Mouse (Mus musculus): Measurements from ENCODE around the gene Gm20532. TPM values are rescaled to one million over a fixed set of nuclear protein-coding genes. Genes with fewer than 3 reads are reported as not detected.

The Gm20532 gene
- polyA plus RNA-seq, 1 experiment, result not detected

DNA sequence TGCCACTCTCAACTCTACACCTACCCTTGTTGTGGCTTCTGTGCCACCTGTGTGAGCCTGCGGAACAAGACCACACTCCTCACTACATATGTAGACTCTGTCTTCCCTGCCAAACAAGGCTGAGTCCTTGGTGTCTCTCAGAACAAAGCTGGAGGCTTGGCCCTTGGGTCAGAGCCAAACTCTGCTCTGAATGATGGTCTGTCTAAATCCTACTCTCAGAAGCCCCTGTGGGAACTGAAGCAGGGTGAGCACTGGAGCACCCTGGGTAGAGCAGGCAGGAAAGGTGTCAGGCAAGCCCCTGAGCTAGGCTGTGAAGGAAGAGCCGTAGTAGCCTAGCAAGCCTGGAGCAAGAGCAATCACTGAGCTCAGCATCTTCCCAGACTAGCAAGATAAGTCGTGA is 36.2 kb upstream of the Gm20532 start:
- Histone ChIP-seq H3K4me3 (replicated peaks) (no peak overlapping the region), H3K9me3 (ENCODE audit: control insufficient read depth, low read length) (no peaks in the 10 kb centered on the region), H3K4me1 (ENCODE audit: control insufficient read depth) (no peaks in the 10 kb centered on the region; the same call in 1 of the 2 replicates), H3K27me3 (ENCODE audit: control insufficient read depth) (no peaks in the 10 kb centered on the region), H3K36me3 (ENCODE audit: control insufficient read depth) (no peaks in the 10 kb centered on the region)
- TF ChIP-seq GATA1 (IDR thresholded peaks at IDR 0.05; ENCODE audit: low read length) (no peak), TAL1 (IDR thresholded peaks at IDR 0.05; ENCODE audit: low read length) (no peak)

DNA sequence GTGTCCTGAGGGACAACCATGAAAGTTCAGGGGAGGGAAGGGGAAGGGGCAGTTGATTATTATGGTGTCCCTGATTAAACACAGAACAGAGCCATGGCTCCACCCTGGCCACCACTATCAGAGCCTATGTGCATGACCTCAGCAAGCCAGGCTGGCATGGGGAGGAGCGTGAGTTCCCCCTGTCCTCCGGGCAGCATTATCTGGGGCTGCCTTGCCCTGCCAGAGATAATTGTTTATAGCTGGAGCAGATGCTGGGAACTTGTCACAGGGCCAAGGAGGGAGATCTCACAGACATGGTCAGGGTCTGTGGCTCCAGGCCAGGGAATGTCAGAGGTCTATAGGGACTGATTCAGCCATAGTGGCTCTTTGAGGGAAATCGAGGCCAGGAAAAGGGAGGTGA is 35.7 kb upstream of the Gm20532 start:
- TF ChIP-seq TAL1 (IDR thresholded peaks at IDR 0.05; ENCODE audit: low read length) (no peak), GATA1 (IDR thresholded peaks at IDR 0.05; ENCODE audit: low read length) (no peak)
- Histone ChIP-seq H3K4me1 (ENCODE audit: control insufficient read depth) (no peaks in the 10 kb centered on the region; the same call in 1 of the 2 replicates), H3K36me3 (ENCODE audit: control insufficient read depth) (no peaks in the 10 kb centered on the region), H3K9me3 (ENCODE audit: control insufficient read depth, low read length) (no peaks in the 10 kb centered on the region), H3K4me3 (replicated peaks) (no peak overlapping the region), H3K27me3 (ENCODE audit: control insufficient read depth) (no peaks in the 10 kb centered on the region)

DNA sequence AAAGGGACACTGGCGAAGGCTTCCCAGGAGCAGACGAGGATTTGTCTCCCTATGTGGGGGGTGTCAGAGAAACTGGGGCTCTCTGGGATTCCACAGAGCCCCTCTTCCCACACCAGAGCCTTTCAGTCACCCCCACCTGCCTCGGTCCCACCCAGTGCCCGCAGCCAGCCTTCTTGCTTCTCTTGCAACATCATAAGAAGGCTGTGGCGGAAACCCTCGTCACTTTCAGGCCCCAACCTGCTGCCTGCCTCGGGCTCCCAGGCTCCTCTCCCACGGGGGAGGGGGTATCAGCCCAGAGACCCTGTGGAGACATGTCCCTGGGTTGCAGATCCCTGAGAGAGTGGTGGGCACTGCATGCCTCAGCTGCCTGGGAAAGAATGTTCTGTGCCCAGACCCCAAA is 35.0 kb upstream of the Gm20532 start:
- Histone ChIP-seq H3K27me3 (ENCODE audit: control insufficient read depth) (no peaks in the 10 kb centered on the region), H3K4me3 (replicated peaks) (no peak overlapping the region), H3K4me1 (ENCODE audit: control insufficient read depth) (no peaks in the 10 kb centered on the region; the same call in 1 of the 2 replicates), H3K9me3 (ENCODE audit: control insufficient read depth, low read length) (no peaks in the 10 kb centered on the region), H3K36me3 (ENCODE audit: control insufficient read depth) (no peaks in the 10 kb centered on the region)
- TF ChIP-seq GATA1 (IDR thresholded peaks at IDR 0.05; ENCODE audit: low read length) (no peak), TAL1 (IDR thresholded peaks at IDR 0.05; ENCODE audit: low read length) (no peak)

DNA sequence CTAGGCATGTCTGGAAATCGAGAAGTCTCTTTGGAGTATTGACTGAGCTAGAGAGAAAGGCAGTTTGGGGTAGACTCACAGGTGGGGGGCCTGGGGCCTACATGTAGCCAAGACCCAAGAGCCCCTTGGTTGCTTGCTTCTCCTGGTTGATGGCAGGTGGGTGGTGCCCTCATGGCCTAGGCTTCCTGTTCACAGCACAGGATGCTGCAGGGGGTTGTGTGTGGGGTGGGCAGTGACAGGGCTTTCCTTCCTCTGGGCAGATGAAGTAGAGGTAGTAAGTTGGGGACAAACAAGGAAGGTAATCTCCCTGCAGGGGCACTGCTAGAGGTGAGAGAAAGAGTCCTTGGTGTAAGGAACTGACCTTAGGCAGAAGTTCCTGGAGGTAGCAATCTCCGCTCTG is 34.4 kb upstream of the Gm20532 start:
- Histone ChIP-seq H3K4me3 (replicated peaks) (no peak overlapping the region), H3K27me3 (ENCODE audit: control insufficient read depth) (no peaks in the 10 kb centered on the region), H3K9me3 (ENCODE audit: control insufficient read depth, low read length) (no peaks in the 10 kb centered on the region), H3K36me3 (ENCODE audit: control insufficient read depth) (no peaks in the 10 kb centered on the region), H3K4me1 (ENCODE audit: control insufficient read depth) (no peaks in the 10 kb centered on the region; the same call in 1 of the 2 replicates)
- TF ChIP-seq GATA1 (IDR thresholded peaks at IDR 0.05; ENCODE audit: low read length) (no peak), TAL1 (IDR thresholded peaks at IDR 0.05; ENCODE audit: low read length) (no peak)

DNA sequence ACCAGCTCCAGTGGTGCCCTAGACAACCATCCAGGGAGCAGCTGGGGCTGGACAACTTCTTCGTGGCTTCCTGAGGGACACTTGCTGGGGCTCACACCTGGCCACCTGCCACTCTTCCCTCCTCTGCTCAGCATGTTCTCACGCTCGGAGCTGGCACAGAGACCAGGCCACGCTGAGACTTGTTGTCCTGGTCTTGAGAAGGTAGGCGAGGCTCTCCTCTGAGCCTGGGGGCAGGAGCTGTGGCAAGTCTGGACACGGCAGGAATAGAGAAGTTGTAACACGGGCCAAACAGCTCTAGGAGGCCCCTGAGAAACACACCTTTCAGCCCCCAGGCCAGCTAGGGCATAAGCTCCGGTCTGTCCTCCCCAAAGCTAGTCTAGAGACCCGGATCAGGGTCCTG is 32.5 kb upstream of the Gm20532 start:
- Histone ChIP-seq H3K27me3 (ENCODE audit: control insufficient read depth) (no peaks in the 10 kb centered on the region), H3K4me3 (replicated peaks) (no peak overlapping the region), H3K4me1 (ENCODE audit: control insufficient read depth) (no peaks in the 10 kb centered on the region; the same call in 1 of the 2 replicates), H3K9me3 (ENCODE audit: control insufficient read depth, low read length) (no peaks in the 10 kb centered on the region), H3K36me3 (ENCODE audit: control insufficient read depth) (no peaks in the 10 kb centered on the region)
- TF ChIP-seq TAL1 (IDR thresholded peaks at IDR 0.05; ENCODE audit: low read length), result no peak

DNA sequence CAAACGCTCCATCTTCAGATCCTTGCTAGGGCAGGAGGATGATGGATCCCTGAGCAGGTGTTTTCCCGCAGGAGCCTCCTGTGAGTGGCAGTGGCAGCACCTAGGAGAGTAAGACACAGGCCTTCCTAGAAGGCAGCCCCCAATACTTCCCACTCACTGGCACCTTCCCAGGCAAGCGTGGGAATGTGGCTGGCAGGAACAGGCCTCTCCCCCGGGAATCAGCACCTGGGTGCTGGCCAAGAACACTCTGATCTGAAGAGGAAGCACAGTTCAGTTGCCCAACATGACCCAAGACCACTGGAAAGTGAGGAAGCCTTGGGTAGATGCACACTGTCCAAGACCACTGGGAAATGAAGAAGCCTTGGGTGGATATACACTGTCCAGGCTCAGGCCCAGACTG is 31.4 kb upstream of the Gm20532 start:
- Histone ChIP-seq H3K4me3 (replicated peaks) (no peak overlapping the region), H3K4me1 (ENCODE audit: control insufficient read depth) (no peaks in the 10 kb centered on the region; the same call in 1 of the 2 replicates), H3K27me3 (ENCODE audit: control insufficient read depth) (no peaks in the 10 kb centered on the region), H3K36me3 (ENCODE audit: control insufficient read depth) (no peaks in the 10 kb centered on the region), H3K9me3 (ENCODE audit: control insufficient read depth, low read length) (no peaks in the 10 kb centered on the region)
- no peak for TF ChIP-seq TAL1 (IDR thresholded peaks at IDR 0.05; ENCODE audit: low read length)
- no peak for TF ChIP-seq GATA1 (IDR thresholded peaks at IDR 0.05; ENCODE audit: low read length)

DNA sequence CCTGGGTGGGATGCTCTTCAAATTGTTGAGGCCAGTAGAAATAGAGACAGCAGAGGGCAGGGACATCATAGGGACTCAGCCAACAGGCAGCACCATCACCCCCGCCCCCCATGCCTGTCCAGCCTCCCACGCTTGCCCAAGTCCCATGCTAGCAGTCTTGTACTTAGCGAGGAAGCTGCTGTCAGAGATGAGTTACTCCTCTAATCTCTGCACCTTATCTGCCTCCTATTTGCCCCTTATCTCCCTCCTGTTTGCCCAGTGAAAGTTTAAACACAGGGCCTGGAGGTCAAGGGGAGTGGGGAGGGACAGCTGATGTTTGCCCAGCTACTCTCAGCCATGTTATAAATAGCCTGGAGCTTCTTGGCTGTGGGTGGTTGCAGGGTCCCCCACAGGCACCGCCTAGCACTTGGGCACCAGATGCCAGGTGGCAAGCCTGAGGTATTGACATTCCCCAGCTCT is 29.9 kb upstream of the Gm20532 start:
- no peaks in the 10 kb centered on the region; the same call in 1 of the 2 replicates for H3K4me1 ChIP-seq (ENCODE audit: control insufficient read depth)
- no peaks in the 10 kb centered on the region for H3K36me3 ChIP-seq (ENCODE audit: control insufficient read depth)
- H3K9me3 ChIP-seq (ENCODE audit: control insufficient read depth, low read length), result no peaks in the 10 kb centered on the region
- TF ChIP-seq TAL1 (IDR thresholded peaks at IDR 0.05; ENCODE audit: low read length), result no peak
- TF ChIP-seq GATA1 (IDR thresholded peaks at IDR 0.05; ENCODE audit: low read length), result no peak
- H3K4me3 ChIP-seq (replicated peaks), result no peak overlapping the region
- H3K27me3 ChIP-seq (ENCODE audit: control insufficient read depth), result no peaks in the 10 kb centered on the region

DNA sequence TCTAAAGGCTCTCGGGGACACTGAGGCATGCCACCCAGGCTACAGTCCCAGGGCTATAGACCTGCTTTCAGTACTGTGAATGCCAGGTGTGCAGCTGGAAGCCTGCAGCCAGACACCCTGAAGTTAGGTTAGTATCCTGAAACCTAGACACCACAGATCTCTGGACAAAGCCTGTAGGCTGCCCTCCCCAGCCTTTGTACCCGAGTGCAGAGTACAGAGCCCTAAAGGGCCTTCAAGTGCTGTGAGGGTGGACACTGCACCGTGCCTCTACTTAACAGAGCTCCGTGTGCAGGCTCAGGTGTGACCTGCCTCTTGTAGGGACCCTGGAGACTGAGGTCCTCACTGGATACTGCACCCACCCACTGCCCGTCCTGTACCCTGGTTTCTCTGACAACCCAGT is 25.9 kb upstream of the Gm20532 start:
- Histone ChIP-seq H3K4me3 (replicated peaks) (no peak overlapping the region), H3K9me3 (ENCODE audit: control insufficient read depth, low read length) (no peaks in the 10 kb centered on the region), H3K27me3 (ENCODE audit: control insufficient read depth) (no peaks in the 10 kb centered on the region), H3K4me1 (ENCODE audit: control insufficient read depth) (no peaks in the 10 kb centered on the region), H3K36me3 (ENCODE audit: control insufficient read depth) (no peaks in the 10 kb centered on the region)
- TF ChIP-seq TAL1 (IDR thresholded peaks at IDR 0.05; ENCODE audit: low read length) (no peak), GATA1 (IDR thresholded peaks at IDR 0.05; ENCODE audit: low read length) (no peak)

DNA sequence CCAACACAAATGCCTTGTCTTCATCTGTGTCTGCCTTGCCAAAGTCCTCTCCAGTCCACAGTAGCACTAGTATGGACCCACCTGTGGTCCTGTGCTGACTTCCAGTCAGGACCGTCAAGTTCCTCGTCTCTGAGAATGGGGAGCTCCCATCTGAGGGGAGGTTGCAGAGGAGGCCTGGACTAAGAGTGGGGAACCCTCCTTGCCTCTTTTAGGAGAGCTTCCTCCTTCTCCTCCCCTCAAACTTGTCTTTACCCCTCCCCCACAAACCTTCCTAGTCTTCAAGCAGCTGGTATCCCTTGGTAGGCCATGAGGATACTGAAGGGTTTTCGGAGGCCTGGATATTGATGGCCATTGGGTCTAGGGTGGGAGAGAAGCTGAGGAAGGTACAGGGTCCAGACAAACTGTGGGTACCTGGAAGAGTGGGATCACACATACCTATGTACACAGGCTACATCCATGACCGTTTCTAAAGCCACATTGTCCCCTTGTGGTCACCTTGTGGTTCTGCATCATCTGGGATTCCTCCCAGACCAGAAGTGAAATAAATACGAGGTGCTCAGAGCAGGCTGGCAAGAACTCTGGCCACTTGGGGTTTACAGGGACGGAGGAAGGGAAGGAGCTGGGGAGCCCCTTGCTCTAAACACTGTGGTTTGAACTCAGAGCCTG is 25.0 kb upstream of the Gm20532 start:
- Histone ChIP-seq H3K9me3 (ENCODE audit: control insufficient read depth, low read length) (no peaks in the 10 kb centered on the region), H3K4me3 (replicated peaks) (no peak overlapping the region), H3K4me1 (ENCODE audit: control insufficient read depth) (no peaks in the 10 kb centered on the region), H3K36me3 (ENCODE audit: control insufficient read depth) (no peaks in the 10 kb centered on the region), H3K27me3 (ENCODE audit: control insufficient read depth) (no peaks in the 10 kb centered on the region)
- TF ChIP-seq TAL1 (IDR thresholded peaks at IDR 0.05; ENCODE audit: low read length) (no peak), GATA1 (IDR thresholded peaks at IDR 0.05; ENCODE audit: low read length) (no peak)

DNA sequence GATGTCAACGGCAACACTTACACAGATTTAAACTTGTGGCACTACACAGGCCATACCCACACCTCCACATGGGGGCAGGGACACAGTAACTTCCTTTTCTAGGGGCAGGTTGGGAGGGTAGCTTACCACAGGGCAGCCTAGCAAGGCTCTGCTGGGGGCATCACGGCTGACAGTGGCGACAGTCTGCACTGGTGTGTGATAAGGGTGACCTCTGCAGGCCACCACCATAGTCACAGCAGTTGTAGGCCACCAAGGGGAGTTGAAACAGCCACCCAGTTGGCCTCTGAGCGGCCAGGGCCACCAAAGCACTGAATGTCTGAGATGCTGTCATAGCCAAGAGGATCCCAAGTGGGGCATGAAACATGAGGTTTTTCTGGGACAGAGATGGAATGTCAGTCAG is 20.2 kb upstream of the Gm20532 start:
- Histone ChIP-seq H3K9me3 (ENCODE audit: control insufficient read depth, low read length) (no peaks in the 10 kb centered on the region), H3K4me1 (ENCODE audit: control insufficient read depth) (peaks cover 4% of the 10 kb centered on the region; the same call in 1 of the 2 replicates), H3K4me3 (replicated peaks) (no peak overlapping the region), H3K27me3 (ENCODE audit: control insufficient read depth) (no peaks in the 10 kb centered on the region), H3K36me3 (ENCODE audit: control insufficient read depth) (no peaks in the 10 kb centered on the region)
- TF ChIP-seq GATA1 (IDR thresholded peaks at IDR 0.05; ENCODE audit: low read length) (no peak), TAL1 (IDR thresholded peaks at IDR 0.05; ENCODE audit: low read length) (no peak)
